Mouse (Mus musculus) Patski (cell line): ENCODE results near the gene Psmd2. TPM values are rescaled to one million over a fixed set of nuclear protein-coding genes. Genes with fewer than 3 reads are reported as not detected.

Source experiments
- ATAC-seq: fragments of 100-300 bp; one replicate; pipeline ENCODE4 v1.8.0; 2021
- CTCF ChIA-PET: fragments of 350-600 bp; sonication (Branson Sonifier 250); formaldehyde crosslinking; loops from one replicate; lab custom pipeline; 2022; ENCODE audit warnings: inconsistent platforms; lab: Charles Lee
- POLR2A ChIA-PET: fragments of 350-600 bp; sonication (Branson Sonifier 250); formaldehyde crosslinking; loops from one replicate; lab custom pipeline; 2022; ENCODE audit warnings: antibody characterized with exemption, inconsistent platforms; lab: Charles Lee
- DNase-seq: peaks from one replicate; pipeline ENCODE4 v3.0.0-alpha.2; 2011; ENCODE audit warnings: low read depth, low spot score
- H3K27me3 ChIP-seq: fragments of 371-371 bp; one replicate; pipeline ENCODE4 v1.5.1; 2021
- CTCF ChIP-seq: fragments of 100-300 bp; IDR thresholded peaks from one replicate; pipeline ENCODE4 v1.5.1; 2021
- in situ Hi-C: fragments of 300-500 bp; cut with MboI; formaldehyde crosslinking; loops from 3 replicates; pipeline ENCODE4 v1.11.1; 2018; ENCODE audit warnings: low pct_unique_long_range_greater_than_20kb, mixed read lengths
- polyA plus RNA-seq: library from polyadenylated mRNA; unstranded; gene quantifications from one replicate; pipeline ENCODE4 v1.2.3, GENCODE M21; 2021

The Psmd2 gene
- polyA plus RNA-seq, 1 experiment from 2014 or later = 289 TPM

GRCm38 (mm10) chr16:20701316-20701715 is 49.9 kb downstream of the Psmd2 start:
- no peak for DNase-seq
- H3K27me3 ChIP-seq = no peaks in the 10 kb centered on the region
- ATAC-seq = no peak
- ChIA-PET CTCF (interaction anchor here (1.0 kb wide), 1 partner anchor 14 kb away, joined by 3 read pairs; no protein-coding TSS in a partner anchor), POLR2A (no interaction called here)
- TF ChIP-seq CTCF = no peak
- in situ Hi-C loops = loop anchor here (25.0 kb wide), 1 partner anchor 1561 kb away; the partner anchor contains the start of gene Tra2b

- DNase-seq = no peak
- ATAC-seq = no peak
- POLR2A ChIA-PET = no interaction called here
- in situ Hi-C loops = loop anchor here (25.0 kb wide), 1 partner anchor 1560 kb away; the partner anchor contains the start of gene Tra2b
- no peak for TF ChIP-seq CTCF
- CTCF ChIA-PET = interaction anchor here (1.0 kb wide), 1 partner anchor 14 kb away, joined by 3 read pairs; no protein-coding TSS in a partner anchor
- no peaks in the 10 kb centered on the region for H3K27me3 ChIP-seq
These were observed 50.5 kb downstream of the Psmd2 start for GRCm38 (mm10) chr16:20701729-20702521.

DNA sequence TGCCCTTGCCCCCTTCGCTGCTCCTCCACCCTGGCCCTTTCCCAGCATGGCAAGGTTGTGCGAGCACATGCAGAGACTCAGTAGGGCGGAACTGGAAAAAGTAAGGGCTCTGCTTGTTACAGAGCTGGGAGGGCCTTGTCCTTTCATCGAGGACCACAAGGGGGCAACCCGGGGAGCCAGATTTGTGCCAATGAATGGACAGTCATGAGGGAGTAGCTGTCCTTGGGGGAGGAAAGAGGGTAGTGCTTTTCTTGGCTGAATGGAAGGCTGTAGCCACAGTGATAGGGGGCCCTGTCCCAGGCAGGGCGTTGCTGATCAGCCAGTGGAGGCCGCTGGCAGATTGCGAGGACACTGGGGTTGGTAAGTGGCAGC is 51.1 kb downstream of the Psmd2 start:
- ChIA-PET CTCF (interaction anchor here (0.7 kb wide), 1 partner anchor 12 kb away, joined by 3 read pairs; no protein-coding TSS in a partner anchor), POLR2A (no interaction called here)
- no peaks in the 10 kb centered on the region for H3K27me3 ChIP-seq
- ATAC-seq (peak; percentile 85), DNase-seq (no peak)
- no peak for TF ChIP-seq CTCF
- in situ Hi-C loops = loop anchor here (25.0 kb wide), 1 partner anchor 1560 kb away; the partner anchor contains the start of gene Tra2b

DNA sequence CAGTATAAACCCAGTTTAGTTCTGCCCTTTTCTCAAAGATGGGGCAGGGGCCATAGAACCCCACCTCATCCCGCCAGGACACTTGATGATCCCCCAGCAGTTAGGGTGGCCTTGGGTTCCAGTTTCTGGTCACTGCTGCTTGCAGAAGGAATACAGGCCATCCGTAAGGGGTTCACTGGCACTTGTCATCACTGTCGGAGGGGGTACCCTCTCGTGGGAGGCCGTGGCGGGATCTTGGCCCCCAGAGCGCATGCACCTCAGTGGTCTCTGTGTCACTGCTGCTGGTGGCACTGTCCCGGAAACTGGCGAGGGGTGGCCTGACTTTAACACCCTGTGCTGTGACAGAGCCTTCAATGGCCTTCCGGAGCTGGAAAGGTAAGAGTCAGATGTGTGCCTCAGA is 51.6 kb downstream of the Psmd2 start:
- TF ChIP-seq CTCF = no peak
- no peak for ATAC-seq
- no peaks in the 10 kb centered on the region for H3K27me3 ChIP-seq
- DNase-seq = no peak
- ChIA-PET CTCF (interaction anchor here (0.7 to 1.0 kb wide), 2 partner anchors 10 to 12 kb away, joined by 3 read pairs; no protein-coding TSS in a partner anchor), POLR2A (no interaction called here)
- in situ Hi-C loops = loop anchor here (25.0 kb wide), 1 partner anchor 1559 kb away; the partner anchor contains the start of gene Tra2b

- TF ChIP-seq CTCF = no peak
- H3K27me3 ChIP-seq = no peaks in the 10 kb centered on the region
- DNase-seq (no peak), ATAC-seq (no peak)
- CTCF ChIA-PET = interaction anchor here (1.0 to 1.3 kb wide), 2 partner anchors 9 to 14 kb away, joined by 3 read pairs; partner anchors contain the start of genes Clcn2 and Polr2h
- POLR2A ChIA-PET = interaction anchor here (1.8 kb wide), 1 partner anchor 12 kb away, joined by 6 read pairs; no protein-coding TSS in a partner anchor
- in situ Hi-C loops = loop anchor here (25.0 kb wide), 1 partner anchor 1558 kb away; the partner anchor contains the start of gene Tra2b
These were observed 52.4 kb downstream of the Psmd2 start for GRCm38 (mm10) chr16:20703699-20704400.

DNA sequence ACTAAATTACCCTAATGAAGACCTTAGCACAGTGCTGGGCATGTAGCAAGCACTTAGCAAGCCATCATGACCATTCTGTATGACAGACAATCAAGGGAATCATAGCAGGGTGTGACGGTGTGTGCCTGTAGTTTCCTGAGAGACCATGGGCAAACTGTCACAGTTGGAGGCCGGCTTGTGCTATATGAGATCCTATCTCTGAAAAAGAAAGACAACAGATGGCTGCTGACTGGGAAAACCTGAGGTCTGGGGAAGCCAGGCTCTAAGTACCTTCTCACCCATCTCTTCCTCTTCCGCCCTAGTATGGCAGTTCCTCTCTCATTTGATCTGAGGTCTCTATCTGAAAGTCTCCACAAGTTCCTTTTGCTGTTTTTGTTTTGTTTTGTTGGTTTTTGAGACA is 54.3 kb downstream of the Psmd2 start:
- no peak for ATAC-seq
- DNase-seq = no peak
- CTCF ChIA-PET = no interaction called here
- POLR2A ChIA-PET = interaction anchor here (0.5 kb wide), 1 partner anchor 12 kb away, joined by 3 read pairs; no protein-coding TSS in a partner anchor
- in situ Hi-C loops = loop anchor here (25.0 kb wide), 1 partner anchor 1557 kb away; the partner anchor contains the start of gene Tra2b
- no peaks in the 10 kb centered on the region for H3K27me3 ChIP-seq
- TF ChIP-seq CTCF = no peak

DNA sequence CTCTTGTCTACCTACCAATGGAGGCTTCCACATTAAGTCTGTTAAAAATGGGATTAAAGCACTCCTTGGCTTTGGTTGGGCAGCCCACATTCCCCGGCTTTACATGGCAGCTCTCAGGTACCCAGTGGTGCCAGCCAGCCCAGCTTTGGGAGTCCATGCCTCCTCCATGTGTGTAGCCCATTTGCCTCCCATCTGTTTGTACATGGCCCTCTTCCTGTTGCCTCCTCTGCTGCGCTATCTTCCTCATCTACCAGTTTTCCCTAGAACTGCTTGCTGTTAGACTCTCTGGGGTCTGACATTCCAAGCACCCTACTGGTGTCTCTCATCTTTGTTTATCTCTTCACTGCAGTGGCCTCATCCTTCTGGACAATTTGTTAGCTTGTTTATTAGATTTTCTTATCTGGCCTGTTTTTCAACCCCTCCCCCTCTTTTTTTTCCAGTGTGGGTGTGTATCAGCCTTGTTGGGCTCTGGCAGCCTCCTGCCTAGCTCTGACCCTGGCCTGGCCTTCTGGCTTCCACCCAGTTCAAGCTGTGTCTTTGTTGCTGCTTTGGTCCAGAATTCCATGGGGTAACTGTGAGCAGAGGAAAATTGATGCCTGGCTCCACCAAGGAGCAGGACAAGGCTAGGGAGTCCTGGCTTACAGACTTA is 55.1 kb downstream of the Psmd2 start:
- no peaks in the 10 kb centered on the region for H3K27me3 ChIP-seq
- CTCF ChIA-PET = no interaction called here
- DNase-seq = no peak
- POLR2A ChIA-PET = interaction anchor here (0.5 kb wide), 1 partner anchor 12 kb away, joined by 3 read pairs; no protein-coding TSS in a partner anchor
- ATAC-seq = no peak
- in situ Hi-C loops = loop anchor here (25.0 kb wide), 1 partner anchor 1556 kb away; the partner anchor contains the start of gene Tra2b
- TF ChIP-seq CTCF = no peak

DNA sequence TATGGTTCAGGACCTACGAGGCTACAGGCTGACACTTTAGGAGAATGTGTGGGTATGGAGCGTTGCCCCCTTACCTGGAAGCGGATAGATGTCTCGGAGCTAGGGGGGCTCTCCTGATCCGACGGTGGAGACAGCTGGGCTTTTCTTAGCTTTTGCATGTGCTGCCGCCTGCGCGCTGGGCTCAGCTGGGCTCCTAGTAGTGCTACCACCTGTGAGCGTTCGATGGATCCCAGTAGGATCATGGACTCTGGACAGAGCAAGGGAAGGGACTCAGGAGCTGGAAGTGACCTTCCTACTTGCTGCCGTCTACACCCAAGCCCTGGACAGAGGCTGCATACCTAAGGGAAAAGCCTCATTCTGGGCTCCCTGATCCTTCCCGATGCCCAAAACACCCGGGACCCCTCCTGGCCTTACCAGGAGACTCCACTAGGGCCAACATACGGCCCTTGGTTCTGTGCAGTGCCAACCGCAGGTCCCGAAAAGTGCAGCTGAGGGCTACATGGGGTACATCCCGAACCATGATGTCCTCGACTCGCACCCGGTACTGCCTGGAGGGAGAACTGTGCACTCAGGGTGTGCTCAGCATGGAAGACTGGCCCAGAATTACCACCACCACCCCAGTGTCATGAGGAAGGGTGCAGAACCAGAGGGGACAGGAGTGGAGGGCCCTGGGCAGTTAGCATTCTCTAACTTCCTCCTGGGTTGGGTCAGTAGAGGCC is 56.9 kb downstream of the Psmd2 start:
- in situ Hi-C loops = loop anchor here (25.0 kb wide), 1 partner anchor 1554 kb away; the partner anchor contains the start of gene Tra2b
- DNase-seq (no peak), ATAC-seq (no peak)
- CTCF ChIA-PET = interaction anchor here (0.8 to 2.1 kb wide), 3 partner anchors 10 to 56 kb away, joined by 3 to 8 read pairs (median 4); no protein-coding TSS in a partner anchor
- TF ChIP-seq CTCF = no peak
- POLR2A ChIA-PET = no interaction called here
- H3K27me3 ChIP-seq = no peaks in the 10 kb centered on the region
